Mouse (Mus musculus) heart, adult 9 months (tissue): ENCODE data around the gene Prkn.
A peak's percentile ranks its signal among the peaks of the same experiment; 100 is the strongest.

Source experiments
- DNase-seq, 2 experiments: peaks; one replicate each; pipeline ENCODE4 v3.0.0; 2022; ENCODE audit warnings: low spot score in 2 of 2

The Prkn gene

DNA sequence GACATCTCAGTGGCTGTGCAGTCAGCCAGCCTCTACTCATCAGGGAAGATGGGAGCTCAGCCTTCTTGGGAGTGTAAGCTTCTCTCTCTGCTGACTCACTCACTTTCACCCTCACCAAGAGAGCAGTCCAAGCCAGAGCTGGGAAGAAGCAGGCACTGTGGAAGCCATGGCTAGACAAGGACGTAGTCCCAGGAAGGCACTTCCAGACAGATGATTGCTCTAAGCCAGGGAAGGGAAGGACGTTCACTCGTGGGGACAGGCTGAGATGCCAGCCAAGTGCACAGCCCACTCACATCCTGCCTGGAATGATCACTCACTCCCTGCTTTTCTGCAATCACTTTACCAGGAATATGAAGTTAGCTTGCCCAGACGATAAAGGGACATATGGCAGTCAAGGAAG, 430.0 kb downstream of the Prkn start:
- no peak for DNase-seq

GRCm38 (mm10) chr17:11271876-11272275, 431.7 kb downstream of the Prkn start:
- no peak for DNase-seq

DNA sequence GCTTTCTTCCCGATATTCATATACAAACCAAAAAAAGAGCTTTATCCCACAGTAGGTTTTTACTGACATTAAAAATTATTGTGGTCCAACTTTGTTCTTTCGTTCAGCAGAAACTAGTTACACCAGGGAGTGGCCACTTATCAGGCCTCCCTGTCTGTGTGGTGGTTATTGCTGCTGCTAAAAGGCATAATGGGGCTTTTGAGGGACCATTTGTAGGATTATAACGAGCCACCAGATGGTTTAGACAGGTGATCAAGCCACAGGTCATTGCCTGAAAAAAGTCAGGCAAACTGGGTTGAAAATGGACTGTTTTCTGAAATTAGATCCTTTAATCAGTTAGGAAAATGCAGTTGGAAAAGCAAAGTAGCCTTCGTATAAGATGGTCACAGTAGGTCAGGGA, 444.1 kb downstream of the Prkn start:
- DNase-seq, result no peak

DNA sequence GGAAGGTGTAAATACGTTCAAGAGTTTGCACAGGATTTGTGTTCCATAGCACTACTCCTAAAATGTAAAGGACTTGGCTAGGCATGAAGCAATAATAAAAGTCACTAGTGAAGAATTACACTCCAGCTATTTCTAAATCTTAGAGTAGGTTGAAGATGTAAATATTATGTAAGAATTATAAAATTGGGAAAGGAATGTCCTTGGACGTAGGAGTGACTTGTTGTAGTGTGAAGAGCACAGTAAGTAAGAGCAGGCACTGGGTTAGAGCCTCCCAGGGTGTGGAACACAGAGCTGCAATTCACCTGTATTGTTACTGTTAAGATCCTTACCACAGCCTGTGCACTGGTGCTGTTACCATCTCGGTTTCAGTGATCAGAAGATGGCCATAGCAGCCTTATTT, 450.0 kb downstream of the Prkn start:
- DNase-seq, result no peak

GRCm38 (mm10) chr17:11303116-11303515, 462.9 kb downstream of the Prkn start:
- no peak for DNase-seq

- no peak for DNase-seq
Observed at GRCm38 (mm10) chr17:11309843-11310242, 469.7 kb downstream of the Prkn start.

DNA sequence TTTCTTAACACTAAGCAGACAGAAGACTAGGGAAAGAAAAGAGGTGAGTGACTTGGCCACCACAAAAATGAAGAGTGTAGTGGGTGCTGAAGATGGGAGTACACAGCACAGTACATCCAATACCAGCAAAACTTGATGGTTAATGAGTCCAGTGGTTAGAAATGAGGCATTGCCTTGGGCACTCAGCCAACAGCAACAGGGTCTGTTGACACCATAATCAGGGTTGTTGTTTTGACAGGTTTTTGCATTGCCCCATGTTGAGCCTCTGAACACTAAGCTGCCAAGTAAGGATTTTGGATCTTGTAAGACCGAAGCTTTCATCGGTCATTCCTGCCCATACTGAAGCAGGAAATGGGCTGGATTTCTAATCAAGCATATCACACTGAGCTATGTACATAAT, 474.0 kb downstream of the Prkn start:
- no peak for DNase-seq

DNA sequence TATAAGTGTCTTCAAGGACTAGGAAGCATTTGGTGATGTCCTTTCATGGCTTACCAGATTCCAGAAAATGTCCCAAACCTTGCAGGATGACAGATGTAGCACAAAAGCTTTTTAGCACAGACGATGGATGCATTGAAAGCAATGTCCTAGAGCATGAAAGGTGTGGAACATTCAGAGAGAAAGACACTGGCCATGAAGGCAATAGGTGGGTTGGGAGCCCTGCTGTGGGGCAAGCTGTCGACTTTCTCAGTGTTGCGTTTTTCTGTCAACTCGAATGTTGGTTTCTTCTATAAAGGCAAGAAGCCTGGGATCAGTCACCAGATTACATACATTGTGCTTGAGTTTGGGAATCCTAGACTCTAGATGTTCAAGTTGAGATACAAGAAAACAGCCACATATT, 475.5 kb downstream of the Prkn start:
- DNase-seq, result no peak

DNA sequence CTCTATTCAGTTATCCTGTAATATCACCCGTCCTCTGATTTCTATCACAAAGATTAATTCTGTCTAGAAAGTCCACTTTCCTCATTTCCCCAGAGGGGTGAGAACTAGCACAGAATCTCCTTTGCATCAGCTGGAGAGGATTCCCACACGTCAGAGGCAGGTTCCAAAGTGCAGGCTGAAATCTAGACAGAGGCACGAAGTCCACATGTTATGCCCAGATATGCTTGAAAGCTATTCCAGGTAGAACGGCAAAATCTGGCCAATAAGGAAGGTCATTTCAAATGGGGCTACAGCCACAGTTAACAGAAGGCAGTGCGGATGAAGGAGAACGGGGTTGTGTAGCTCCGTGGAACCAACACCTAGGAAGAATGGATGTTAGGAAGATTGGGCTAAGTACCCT, 478.8 kb downstream of the Prkn start:
- no peak for DNase-seq

DNA sequence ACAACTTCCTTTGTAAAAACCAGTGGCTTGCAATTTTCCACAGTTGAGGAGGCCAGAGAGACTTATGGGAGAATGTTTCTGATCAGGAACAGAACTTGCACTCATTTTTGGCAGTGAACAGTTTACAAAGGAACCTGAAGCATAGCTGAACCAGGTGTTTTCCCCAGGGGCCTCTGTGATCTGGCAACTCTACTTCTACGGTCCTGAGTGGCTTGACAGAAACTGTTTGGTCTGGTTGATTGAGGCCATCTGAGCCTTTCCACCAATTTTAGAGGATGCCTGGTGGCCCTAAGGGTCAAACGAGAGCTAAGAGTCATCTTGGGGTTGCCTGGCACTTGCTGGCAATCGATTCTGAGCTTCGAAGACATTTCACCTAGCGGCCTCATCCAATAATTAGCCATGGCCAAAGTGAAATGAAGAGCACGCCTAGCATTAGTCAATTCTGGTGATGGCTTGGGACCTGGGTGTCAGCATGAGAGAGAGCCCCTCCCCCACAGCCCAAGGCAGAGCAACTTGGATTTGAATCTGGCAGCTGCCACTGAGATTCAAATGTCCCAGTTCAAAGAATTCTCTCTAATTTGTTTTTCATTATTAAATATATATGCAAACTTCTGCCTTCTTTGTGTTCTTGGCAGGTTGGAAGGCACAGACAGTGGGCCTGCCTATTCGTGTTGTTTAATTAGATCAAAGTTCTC, 479.6 kb downstream of the Prkn start:
- no peak for DNase-seq

DNA sequence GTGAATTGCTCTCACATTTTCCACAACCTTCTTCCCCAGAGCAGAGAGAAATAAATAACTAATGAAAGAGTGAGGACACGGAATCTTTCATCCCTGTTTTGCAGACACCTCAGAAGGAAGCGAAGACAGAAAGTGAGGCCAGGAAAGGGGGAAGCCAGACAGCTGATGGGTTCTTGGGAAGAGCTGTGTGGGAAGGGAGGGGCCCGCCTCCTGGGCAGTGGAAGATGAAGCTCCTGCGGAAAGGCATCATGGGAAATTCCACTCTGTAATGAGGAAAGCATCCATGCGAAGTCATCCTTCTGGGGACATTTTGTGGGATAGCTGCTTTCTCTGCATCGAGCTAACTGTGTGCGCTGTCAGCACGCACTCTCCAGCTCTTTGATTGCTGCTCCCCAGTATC, 491.9 kb downstream of the Prkn start:
- DNase-seq, result no peak

- DNase-seq, result no peak
Observed at GRCm38 (mm10) chr17:11333741-11334140, 493.6 kb downstream of the Prkn start.

GRCm38 (mm10) chr17:11336156-11336555, 496.0 kb downstream of the Prkn start:
- no peak for DNase-seq

DNA sequence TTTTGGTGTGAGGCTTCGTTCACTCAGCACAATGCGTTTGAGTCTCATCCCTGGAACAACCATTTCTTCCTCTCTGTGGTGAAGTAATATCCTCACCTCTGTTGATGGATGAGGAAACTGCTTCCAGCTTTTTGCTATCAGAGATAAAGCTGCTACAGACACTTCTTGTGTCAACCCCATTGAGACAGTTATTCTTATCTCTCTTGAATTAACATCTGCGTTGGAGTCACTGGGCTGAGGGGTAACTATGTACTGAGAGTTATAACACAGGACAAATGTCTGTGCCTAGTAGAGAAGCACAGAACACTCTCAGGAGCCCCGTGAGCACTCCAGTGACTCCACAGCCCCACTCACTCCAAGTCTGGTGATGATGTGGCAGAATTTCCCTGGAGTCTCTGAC, 500.2 kb downstream of the Prkn start:
- DNase-seq, result no peak

- no peak for DNase-seq
Observed at GRCm38 (mm10) chr17:11346310-11346709, 506.1 kb downstream of the Prkn start.

DNA sequence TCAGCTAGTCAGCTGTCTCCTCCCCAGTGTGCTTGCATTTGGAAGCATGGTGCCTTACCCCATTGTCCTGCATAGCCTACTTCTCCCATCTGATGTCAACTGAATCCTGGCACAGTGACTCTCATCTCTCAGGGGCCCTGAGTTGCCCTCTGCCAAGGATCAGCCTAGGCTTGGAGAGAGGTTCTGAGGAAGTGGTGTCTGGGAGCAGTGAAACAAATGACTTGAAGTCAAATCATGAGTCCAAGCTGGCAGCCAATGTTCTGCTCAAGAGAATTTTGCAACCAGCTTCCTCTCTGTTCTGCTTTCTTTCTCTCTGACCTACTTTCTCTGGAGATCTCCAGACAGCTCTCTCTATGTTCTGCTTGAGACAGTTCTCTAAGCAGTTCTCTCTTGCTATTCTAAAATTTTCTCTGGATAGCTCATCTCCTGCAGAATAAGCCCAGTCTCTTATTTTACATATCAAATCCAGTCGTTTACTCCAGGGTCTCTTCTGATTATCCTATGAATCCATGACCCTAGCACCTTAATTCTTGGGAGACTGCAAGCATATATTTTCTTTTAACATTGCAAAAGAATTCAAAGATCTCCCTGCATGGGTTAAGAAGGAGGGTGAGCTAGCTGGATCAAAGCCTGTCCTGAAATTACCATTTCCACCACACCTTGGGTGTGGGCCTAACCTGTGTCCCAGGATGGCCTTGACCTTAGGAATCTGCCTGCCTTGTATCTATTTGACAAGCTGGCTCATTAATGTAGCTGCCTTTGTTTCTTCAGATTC, 512.8 kb downstream of the Prkn start:
- DNase-seq, result peak; percentile 6 to 22

DNA sequence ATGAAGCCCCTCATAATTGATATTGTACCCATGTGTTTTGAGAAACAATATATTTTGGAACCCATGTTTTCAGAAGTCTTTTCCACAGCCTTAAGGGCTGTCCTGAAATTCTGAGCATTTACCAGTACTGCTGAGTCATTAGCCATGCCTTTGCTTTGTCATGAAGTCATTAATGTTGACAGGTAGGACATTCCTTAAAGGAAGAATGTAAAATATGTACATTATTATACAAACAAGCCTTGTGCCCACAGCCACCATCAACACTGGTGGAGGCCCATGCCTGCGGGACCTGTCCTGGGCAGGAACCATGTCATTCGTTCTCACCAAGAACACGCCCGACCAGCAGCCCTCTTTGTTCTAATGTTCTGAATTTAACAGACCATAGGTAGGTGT, 513.4 kb downstream of the Prkn start:
- DNase-seq, result no peak

DNA sequence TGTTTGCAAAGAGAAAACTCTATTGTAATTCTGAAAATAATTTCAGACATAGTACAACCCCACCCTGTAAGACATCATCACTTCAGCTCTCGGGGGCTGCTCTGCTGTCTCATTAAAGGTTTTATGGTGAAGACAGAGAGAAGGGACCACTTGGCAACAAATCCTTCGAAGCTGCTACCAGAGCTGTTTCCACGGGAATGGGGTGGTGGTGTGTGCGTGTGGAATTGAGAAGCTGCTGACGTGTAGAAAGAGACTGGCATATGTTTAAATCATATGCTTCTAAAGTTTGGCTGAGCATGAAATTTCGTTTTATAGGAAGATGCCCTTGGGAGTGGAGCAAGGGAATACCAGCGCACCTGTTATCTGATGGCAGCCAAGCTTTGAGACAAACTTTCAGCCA, 514.2 kb downstream of the Prkn start:
- no peak for DNase-seq

GRCm38 (mm10) chr17:11375461-11375860, 535.3 kb downstream of the Prkn start:
- no peak for DNase-seq

- no peak for DNase-seq
Observed at GRCm38 (mm10) chr17:11383364-11383962, 543.3 kb downstream of the Prkn start.

GRCm38 (mm10) chr17:11385246-11385645, 545.1 kb downstream of the Prkn start:
- no peak for DNase-seq

- no peak for DNase-seq
Observed at GRCm38 (mm10) chr17:11392622-11393294, 552.6 kb downstream of the Prkn start.

DNA sequence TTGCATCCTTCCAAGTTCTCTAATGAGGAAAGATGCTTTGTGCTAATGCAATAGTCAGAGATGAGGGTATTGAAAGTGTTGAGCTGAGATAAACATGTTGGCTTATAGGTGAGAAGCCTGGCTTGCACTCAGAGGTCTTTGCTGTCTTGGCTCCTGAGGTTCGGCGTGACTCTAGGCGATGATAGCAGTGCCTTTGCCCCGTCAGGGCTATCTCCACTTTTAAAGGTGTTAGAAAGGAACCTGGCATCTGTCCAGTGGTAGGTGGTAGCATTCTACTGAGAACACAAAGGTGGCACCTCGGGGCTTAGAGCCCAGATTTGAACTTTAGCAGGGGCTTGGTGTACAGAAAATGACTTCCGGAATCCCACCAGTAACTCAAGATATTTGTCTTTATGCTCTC, 554.4 kb downstream of the Prkn start:
- DNase-seq, result peak in 1 of 2 experiments; percentile 4
